Mouse (Mus musculus) kidney, postnatal 14 days (tissue): ENCODE results near the gene Icam5.

Experiments
- DNase-seq: peaks from one replicate; pipeline ENCODE4 v3.0.0; 2022; ENCODE audit warnings: mixed read lengths

Gene Icam5

DNA sequence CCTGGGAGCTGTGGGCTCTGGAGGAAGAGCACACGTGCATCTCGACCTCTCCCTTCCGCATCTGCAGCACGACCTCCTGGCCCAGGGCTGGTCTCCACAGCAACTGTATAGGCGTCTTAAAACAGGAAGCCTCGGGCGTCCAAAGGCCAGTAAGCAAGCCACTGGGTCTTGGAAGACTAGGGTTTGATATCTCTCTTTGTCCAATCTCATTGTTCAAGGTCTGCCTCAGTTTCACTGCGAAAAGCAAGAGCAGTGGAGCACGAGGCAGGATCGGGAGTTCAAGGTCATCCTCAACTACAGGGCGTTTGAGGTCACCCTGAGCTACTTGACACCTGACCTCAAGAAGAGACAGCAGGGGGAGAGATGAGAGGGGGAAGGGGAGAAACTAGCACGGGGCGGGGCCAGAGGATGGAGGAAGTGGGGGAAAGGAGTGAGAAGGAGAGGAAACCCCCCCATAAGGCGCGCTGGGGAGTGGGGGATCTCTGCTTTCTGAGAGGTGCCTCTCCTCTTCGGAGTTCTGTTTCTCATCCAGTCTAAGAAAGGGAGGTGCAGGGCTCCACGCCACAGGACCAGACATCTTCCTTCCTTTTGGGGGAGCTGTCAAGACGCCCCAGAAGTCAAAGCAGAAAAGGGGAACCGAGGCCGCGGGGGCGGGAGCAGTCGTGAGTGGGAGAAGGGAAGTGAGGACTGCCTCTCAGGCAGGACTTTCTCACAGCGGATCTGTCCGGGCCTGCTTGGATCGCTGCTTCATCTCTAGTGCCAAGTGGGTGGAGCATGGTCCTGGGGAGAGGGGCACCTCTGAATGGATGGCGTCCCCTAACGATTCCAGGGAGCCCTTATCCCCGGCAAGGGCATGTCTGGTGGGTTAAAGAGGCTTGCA is 16.9 kb upstream of the Icam5 start:
- peak; percentile 75 for DNase-seq

DNA sequence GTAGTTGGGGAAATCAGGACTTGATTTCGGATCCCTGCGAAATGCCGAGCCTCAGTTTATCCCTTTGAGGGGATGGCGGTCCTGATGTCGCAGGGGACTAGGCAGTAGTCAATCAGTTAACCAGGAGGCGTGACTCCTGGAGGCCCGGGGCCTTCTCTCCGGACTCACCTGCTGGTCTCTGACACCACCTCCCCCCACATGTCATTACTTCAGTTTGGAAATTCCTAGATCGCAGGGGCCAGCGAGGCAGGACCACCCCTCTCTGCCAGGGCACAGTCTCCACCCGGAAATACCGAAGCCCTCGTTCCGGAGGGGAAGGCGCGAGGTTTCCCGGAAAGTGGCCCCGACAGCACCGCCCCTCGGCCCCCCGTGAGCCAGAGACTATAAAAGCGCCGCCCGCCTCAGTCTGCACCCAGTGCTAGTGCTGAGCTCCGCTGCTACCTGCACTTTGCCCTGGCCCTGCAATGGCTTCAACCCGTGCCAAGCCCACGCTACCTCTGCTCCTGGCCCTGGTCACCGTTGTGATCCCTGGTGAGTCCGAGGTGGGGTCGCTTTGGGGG is 16.2 kb upstream of the Icam5 start, which contains the start of gene Icam1:
Icam1 (plus strand) TSS at position 415 of the 560 bp plus-strand sequence.
- peak; percentile 90 for DNase-seq

DNA sequence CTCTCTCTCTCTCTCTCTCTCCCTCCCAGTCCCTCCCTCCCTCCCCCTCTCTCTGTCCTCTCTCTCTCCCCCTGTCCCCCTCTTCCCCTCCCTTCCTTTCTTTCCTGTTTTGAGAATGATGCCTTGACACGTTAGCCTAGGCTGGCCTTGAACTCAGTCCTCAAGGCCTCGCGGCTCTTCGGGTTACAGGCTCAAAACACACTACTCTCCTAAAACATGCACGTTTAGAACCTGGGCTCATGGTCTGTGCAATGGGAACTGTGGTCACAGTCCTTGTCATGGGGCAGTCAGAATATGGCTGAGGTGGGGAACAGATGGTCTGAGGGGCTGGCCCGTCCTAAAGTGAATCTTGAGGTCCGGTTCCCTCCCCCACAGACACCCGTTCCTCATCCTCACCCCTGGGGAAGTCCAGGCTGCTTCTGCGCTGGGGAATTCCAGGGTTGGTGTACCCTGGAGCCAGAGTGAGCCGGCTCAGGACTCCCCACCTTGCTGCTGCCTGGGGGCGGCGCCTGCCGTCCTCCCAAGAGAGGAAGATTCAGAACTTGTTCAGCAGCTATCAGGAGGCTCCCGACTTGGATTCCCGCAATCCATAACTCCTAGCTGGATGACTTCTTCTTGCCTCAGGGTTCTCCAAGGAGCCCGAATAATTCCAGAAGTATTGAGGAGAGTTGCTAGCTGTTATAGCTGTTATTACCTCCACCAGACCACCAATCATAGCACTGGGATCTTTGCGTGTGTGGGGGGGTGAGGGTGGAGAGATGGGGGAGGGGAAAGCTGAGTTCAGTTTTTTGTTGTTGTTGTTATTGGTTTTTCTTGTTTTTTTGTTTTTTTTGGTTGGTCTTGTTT is 15.3 kb upstream of the Icam5 start:
- DNase-seq = peak; percentile 32

DNA sequence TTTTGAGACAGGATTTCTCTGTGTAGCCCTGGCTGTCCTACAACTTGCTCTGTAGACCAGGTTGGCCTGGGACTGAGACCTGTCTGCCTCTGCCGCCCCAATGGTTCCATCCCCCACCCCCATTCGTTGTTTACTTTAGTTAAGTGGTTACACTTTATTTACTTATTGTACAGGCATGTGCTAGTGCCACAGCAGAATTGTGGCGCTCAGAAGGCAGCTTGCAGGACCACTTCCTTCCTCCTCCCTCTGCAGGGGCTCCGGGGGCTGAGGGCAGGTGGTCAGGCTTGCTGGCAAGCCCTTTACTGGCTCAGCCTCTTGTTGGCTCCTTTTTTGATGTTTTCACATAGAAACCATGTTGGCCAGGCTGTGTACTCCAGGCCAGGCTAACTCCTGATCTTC is 14.7 kb upstream of the Icam5 start:
- no peak for DNase-seq

DNA sequence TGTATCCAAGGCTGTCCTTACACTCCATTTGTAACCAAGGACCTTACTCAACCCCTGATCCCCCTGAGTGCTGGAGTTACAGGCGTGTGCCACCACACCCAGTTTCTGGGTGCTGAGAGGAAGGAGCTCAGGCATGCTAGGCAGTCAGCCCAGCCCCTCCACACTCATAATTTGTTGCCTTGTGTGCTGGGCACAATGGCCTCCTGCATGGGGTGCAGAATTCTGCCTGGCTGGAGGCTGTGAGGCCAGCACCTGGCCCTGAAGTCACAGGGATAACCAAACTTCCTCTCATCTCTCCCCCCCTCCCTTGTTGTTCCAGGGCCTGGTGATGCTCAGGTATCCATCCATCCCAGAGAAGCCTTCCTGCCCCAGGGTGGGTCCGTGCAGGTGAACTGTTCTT is 13.3 kb upstream of the Icam5 start:
- DNase-seq = no peak

DNA sequence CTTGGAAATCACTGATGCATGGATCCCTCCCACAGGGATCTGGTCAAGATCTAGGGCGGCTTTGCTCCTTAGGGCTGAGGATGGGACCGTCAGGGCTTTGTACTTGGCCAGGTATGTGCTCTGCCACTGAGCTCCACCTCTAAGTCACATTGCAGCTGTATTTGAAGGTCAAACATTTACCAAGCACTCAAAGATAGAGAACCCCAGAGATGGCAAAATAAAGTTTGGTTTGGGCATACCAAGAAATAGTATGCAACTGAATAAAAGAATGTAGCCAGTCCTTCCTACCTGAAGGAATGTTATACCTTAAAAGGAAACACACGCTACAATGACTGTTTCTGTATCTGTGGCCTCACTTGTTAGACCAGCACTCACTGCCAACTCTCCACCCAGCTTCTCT is 10.5 kb upstream of the Icam5 start:
- DNase-seq = no peak

DNA sequence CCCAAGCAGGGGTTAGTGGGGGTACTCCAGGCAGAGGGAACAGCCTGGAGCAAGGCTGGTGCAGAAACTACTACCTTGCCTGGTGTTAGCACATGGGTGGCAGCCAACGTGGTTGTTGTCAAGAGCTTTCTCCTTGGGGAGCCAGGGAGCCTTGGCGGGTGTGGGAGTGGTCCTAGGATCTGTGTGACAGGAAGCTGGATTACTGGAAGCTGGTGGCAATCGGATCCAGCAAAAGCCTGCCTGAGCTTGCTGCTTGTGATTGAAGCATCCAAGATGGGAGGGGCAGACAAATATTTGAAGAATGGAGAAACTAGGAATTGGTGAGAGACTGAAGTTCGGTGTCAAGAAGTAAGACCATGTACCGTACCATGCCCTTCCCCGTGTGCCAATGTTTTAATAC is 9.6 kb upstream of the Icam5 start:
- DNase-seq = no peak

DNA sequence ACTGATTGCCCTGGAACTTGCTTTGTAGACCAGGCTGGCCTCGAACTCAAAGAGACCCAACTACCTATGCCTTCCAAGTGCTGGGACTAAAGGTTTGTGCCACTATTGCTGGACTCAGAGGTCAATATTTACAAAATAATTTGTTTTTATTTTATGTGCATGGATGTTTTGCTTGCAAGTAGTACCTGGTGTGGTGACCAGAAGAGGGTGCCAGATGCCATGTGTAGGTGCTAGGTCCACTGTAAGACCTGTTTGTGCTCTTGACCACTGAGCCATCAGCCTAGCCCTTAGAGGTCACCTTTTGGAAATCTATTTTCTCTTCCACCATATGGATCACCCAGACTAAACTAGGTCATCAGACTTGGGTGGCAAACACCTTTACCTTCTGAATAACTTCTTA is 9.1 kb upstream of the Icam5 start:
- no peak for DNase-seq

DNA sequence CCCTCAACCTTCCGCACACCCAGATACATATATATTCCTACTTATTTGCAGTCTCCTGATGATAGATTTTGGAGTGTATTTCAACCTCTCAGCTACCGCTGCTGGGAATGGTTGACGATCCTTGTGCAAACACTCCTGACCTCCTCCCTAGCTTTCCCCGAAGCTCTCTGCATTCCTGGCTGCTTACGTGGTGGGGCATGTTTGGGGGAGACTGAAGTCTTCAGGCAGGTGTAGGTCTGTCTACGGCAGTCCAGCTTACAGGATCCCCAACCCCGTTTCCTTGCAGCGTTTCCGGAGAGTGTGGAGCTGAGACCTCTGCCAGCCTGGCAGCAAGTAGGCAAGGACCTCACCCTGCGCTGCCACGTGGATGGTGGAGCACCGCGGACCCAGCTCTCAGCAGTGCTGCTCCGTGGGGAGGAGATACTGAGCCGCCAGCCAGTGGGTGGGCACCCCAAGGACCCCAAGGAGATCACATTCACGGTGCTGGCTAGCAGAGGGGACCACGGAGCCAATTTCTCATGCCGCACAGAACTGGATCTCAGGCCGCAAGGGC is 6.5 kb upstream of the Icam5 start:
- DNase-seq = no peak

DNA sequence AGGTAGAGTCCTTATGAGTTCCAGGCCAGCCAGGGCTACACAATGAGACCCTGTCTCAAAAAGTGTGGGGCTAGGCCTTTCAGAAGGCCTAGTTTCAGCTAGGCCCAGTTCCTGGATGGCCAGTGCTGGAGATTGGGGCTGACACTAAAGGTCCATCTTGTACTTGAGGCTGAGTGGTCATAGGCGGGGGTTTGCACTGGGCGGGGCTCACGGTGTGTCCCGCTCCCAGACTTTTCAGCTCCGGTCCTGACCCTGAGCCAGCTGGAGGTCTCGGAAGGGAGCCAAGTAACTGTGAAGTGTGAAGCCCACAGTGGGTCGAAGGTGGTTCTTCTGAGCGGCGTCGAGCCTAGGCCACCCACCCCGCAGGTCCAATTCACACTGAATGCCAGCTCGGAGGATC is 5.0 kb upstream of the Icam5 start:
- DNase-seq = no peak

DNA sequence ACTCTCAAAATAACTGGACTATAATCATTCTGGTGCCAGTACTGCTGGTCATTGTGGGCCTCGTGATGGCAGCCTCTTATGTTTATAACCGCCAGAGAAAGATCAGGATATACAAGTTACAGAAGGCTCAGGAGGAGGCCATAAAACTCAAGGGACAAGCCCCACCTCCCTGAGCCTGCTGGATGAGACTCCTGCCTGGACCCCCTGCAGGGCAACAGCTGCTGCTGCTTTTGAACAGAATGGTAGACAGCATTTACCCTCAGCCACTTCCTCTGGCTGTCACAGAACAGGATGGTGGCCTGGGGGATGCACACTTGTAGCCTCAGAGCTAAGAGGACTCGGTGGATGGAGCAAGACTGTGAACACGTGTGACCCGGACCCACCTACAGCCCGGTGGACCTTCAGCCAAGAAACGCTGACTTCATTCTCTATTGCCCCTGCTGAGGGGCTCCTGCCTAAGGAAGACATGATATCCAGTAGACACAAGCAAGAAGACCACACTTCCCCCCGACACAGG is 4.0 kb upstream of the Icam5 start:
- DNase-seq = no peak

DNA sequence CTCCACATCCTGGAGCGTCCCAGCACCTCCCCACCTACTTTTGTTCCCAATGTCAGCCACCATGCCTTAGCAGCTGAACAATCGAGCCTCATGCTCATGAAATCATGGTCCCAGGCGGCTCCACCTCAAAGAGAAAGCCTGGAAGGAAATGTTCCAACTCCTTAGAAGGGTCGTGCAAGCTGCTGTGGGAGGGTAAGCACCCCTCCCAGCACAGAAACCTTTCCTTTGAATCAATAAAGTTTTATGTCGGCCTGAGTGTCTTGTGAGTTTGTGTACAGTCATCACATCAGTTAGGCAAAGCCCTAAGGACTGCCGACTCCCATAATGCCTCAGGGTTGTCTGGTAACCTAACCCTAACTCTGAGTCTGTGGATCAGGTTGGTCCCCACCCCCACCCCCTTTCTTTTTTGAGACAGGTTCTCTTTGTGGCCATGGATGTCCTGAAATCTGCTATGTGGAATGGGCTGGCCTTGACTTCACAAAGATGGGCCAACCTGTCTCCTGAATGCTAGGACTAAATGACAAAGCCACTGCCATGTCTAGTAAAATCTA is 3.2 kb upstream of the Icam5 start:
- no peak for DNase-seq

DNA sequence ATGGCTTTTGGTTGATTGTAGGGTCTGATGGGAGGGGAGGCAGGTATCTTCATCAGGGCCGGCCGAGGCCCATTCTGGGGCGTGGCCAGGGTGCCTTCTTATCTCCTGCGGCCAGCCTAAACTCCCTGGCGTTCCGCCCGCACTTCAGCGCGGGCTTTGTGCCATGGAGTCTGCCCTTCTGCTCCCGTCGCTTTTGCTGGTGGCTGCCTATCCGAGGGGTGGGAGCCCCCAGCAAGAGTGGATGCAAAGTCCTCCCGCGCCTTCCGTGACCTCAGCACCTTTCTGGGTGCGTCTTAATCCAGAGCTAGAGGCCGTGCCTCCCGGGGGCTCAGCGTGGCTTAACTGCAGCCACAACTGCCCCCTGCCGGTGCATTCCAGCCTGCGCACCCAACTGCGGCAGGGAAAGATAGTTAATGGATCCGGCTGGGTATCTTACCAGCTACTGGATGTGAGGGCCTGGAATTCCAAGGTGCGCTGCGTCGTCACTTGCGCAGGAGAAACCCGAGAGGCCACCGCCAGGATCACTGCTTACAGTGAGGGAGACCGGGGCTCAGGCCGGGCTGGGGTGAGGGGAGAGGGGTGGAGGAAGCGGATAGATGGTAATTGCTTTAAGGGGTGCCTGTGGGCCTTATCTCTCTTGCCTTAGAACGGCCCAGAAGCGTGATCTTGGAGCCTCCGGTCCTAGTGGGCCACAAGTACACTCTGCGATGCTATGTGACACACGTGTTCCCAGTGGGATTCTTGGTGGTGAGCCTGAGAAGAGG is 2.4 kb upstream of the Icam5 start, which contains the start of gene Icam4:
Icam4 (plus strand) TSS at position 83 of the 764 bp plus-strand sequence.
- peak; percentile 89 for DNase-seq

DNA sequence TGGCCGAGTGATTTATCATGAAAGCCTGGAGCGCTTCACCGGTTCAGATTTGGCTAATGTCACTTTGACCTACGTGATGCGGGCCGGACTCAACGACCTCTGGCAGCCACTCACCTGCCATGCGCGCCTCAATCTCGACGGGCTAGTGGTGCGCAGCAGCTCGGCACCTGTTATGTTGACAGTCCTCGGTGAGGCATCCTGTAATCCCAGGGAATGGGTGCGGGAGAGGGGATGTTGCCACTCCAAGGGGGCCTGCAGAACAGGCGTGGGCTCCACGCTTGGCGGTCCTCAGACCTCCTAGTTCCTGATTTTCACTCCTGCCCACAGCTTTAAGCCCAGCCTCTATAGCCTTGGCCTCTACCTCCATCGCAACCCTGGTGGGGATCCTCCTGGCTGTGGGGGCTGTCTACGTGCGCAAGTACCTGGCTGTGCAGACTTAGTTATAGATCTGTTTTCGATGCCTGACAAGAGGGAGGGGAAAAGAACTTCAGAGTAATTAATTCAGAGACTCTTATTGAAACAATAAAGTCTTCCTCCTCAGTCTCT is 1.7 kb upstream of the Icam5 start:
- no peak for DNase-seq

DNA sequence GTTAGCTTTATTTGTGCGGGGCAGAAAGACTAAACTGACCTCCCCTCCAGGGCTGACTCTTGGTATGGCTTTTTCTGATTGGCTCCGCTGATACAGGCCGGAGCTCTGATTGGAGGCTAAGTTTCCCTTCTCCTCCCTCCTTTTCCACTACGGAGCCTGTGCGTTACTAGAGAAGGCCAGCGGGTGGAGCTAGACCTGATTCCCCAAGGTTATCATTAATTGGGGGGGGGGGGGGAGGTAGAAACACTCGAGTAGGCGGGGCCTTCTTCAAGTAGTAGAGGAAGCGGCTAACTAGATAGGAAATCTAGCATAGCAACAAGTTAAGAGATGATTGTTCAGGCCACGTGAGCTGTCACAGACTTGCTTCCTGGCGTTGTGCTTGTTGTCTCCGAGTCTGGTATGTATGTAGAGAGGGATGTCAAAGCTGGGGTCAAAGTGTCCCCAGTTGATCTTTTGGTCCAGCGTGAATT is 1.1 kb upstream of the Icam5 start:
- DNase-seq = peak; percentile 93

DNA sequence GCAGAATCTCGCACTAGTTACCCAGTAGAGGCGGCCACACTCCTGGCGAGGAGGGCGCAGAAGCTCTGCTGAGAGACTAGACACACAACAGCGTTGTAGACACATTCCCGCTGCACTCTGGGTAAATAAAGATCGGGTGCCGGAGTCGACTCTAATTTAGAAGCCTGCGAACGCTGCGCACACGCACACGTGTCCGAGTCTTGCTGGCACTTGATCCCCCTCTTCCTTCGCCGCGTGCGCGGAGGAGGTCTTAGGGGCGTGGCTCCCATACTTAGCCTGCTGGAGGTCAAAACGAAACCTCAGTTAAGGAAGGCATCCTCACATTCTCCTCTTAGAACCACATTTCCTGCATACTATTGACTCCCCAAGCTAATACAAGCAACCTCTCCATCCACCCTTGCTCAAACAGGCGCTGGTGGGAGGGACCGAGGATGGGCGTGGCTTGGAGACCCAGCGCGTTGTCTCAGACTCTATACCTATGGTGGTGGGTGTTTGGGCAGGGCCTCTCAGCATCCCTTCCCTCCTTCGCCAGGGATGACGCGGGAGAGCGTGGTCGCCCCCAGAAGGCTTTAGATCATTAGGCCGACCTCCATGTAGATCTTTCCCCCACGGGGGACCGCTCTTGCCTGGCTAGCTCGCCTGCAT is 500 bp upstream of the Icam5 start:
- peak; percentile 68 for DNase-seq

DNA sequence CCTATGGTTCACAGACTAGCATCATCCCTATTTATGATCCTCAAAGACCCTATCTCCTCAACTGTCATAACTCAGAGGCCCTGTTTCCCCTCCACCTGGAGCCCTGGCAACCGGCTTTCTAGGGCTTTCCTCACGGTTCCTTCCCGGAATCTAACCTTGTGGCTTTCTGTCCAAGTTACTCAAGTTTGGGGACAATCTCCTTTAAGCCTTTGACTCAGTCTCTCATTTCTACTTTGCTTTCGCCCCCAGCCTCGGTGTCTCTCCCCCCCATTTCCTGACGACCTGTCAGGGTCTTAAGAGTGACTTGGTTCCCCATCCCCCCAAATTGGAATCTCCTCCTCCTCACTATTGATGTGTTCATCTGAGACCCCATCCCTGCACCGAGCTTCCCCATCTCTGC is 618 bp downstream of the Icam5 start:
- DNase-seq = no peak

DNA sequence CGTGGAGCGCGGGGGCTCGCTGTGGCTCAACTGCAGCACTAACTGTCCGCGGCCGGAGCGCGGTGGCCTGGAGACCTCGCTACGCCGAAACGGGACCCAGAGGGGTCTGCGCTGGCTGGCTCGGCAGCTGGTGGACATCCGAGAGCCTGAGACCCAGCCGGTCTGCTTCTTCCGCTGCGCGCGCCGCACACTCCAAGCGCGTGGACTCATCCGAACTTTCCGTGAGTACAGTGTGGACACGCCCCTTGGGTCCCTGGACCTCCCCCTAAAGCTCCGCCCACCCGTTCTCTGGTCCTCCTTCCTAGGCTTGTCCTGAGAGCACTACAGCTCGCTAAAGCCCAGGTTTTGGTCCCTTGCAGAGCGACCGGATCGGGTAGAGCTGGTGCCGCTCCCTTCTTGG is 1.3 kb downstream of the Icam5 start:
- DNase-seq = peak; percentile 93

DNA sequence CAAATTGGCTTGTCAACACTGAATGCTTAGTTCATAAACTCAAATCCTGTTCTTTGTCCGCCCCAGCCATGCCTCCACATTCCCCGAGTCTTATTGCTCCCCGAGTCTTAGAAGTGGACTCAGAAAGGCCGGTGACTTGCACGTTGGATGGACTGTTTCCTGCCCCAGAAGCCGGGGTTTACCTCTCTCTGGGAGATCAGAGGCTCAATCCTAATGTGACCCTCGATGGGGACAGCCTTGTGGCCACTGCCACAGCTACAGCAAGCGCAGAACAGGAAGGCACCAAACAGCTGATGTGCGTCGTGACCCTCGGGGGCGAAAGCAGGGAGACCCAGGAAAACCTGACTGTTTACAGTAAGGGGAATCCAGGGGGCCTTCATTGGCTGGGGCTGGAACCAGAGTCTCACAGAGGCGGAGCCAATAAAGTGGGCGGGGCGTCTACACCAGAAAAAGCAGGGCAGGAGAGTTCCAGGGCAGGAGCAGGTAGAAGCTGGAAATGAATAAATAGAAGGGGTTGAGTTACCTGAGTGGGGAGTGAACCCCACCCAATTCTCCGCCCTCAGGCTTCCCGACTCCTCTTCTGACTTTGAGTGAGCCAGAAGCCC is 2.7 kb downstream of the Icam5 start:
- no peak for DNase-seq

DNA sequence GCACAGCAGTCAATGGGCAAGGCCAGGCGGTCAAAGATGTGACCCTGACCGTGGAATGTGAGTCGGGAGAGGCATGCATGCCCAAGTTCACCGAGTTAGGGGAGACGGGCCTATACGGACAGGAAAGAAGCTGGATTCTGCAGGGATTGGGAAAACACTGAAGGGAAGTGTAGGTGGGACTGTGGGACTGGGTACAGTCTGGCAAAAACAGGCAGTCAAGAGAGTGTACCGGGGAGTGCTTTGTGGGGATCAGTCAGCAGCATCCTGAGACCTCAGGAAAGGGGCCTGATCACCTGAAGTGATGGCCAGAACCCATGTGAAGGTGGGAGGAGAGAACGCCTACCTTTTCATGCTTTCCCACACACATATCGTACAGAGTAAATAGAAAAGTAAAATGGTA is 3.7 kb downstream of the Icam5 start:
- no peak for DNase-seq
